Comparison of ENCODE assay signal across 17 mouse cellular contexts in the genomic region with DNA sequence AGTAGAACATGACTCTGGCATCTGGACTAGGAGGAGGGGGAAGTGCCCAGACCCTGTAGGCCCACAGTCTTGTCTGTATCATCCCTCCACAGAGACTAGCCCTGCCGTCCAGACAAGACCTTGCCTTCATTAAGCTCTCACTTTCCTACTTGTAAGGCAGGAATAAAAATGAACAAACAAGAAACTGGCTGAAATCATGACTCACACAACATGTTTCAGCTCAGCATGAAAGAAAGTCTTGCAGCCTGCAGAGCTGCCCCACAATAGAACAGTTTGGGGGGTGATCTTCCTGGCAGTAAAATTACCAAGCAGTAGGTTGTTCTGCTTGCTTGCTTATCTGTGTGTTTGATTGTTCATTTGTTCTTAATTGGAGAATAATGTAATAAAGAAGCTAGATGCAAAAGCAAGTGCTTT.
DNase-seq lines count a peak whose midpoint lies in the region; ATAC-seq and TF ChIP-seq lines count a peak whose summit lies in the region.
"Had no signal": no experiment of that assay in that cellular context is flagged by ENCODE, and none has a peak within 500 bp of the region (broad histone marks: within the 10 kb centered on the region; RNA-seq: fewer than 3 reads in every experiment).

No protein-coding gene starts in this region.

- WGBS in stomach, postnatal 0 days, result 55% methylated on average over 1 of the region's 1 CpGs
- WGBS in forebrain, postnatal 0 days, result 41% methylated on average over 1 of the region's 1 CpGs
- 53% methylated on average over 1 of the region's 1 CpGs for WGBS in hindbrain, postnatal 0 days

- H3K4me2 ChIP-seq in stomach, postnatal 0 days (replicated peaks; ENCODE audit: low read depth), result no peak overlapping the region
- no peak overlapping the region for H3K4me2 ChIP-seq in forebrain, postnatal 0 days (ENCODE audit: low read depth)
- no peak overlapping the region for H3K4me2 ChIP-seq in hindbrain, postnatal 0 days (ENCODE audit: low read depth, low read length)
- H3K4me2 ChIP-seq: heart, embryonic 15.5 days; hindbrain, embryonic 12.5 days; limb, embryonic 15.5 days; midbrain, embryonic 11.5 days had no signal

- H3K4me3 ChIP-seq in stomach, postnatal 0 days (ENCODE audit: low read depth, low read length), result no peak overlapping the region
- no peak overlapping the region for H3K4me3 ChIP-seq in forebrain, postnatal 0 days (ENCODE audit: low read depth, low read length)
- no peak overlapping the region for H3K4me3 ChIP-seq in hindbrain, postnatal 0 days (ENCODE audit: low read length)
- H3K4me3 ChIP-seq: heart, embryonic 15.5 days; hindbrain, embryonic 12.5 days; limb, embryonic 15.5 days had no signal

- H3K9ac ChIP-seq in stomach, postnatal 0 days (ENCODE audit: low read length), result no peak overlapping the region
- no peak overlapping the region for H3K9ac ChIP-seq in forebrain, postnatal 0 days
- H3K9ac ChIP-seq in hindbrain, postnatal 0 days (replicated peaks; ENCODE audit: low read length), result no peak overlapping the region
- H3K9ac ChIP-seq: heart, embryonic 15.5 days; hindbrain, embryonic 12.5 days; limb, embryonic 15.5 days had no signal

- no peak for TF ChIP-seq CTCF in stomach, postnatal 0 days (IDR thresholded peaks at IDR 0.05; ENCODE audit: low read depth)
- no peak for TF ChIP-seq CTCF in forebrain, postnatal 0 days (IDR thresholded peaks at IDR 0.05; ENCODE audit: low read depth)
- TF ChIP-seq CTCF in hindbrain, postnatal 0 days (IDR thresholded peaks at IDR 0.05; ENCODE audit: low read depth), result no peak

- peak overlapping the region; percentile 53 for H3K27ac ChIP-seq in stomach, postnatal 0 days (replicated peaks)
- no peak overlapping the region for H3K27ac ChIP-seq in forebrain, postnatal 0 days (ENCODE audit: low read depth, low read length)
- H3K27ac ChIP-seq in hindbrain, postnatal 0 days, result no peak overlapping the region
- H3K27ac ChIP-seq: heart, embryonic 15.5 days; hindbrain, embryonic 12.5 days; limb, embryonic 15.5 days had no signal

- no peak for DNase-seq in frontal cortex, postnatal 10 days (ENCODE audit: low spot score in 2 of 2)
- peak; percentile 46 to 59 for DNase-seq in right cerebral cortex, adult 2 months (ENCODE audit: low spot score in 2 of 2)
- DNase-seq in right cerebral cortex, postnatal 10 days (ENCODE audit: low spot score in 2 of 2), result no peak
- DNase-seq in fibroblast of lung, adult 2 months (ENCODE audit: low read depth), result peak; percentile 12
- DNase-seq in stomach, postnatal 0 days (ENCODE audit: low spot score), result no peak
- DNase-seq in forebrain, postnatal 0 days, result no peak
- no peak for DNase-seq in hindbrain, postnatal 0 days (ENCODE audit: low spot score)
- DNase-seq: adrenal gland, postnatal 14 days; kidney, adult 11 months; kidney, postnatal 14 days; lung, adult 18-20 months; lung, postnatal 36 days had no signal

- H3K36me3 ChIP-seq in stomach, postnatal 0 days (ENCODE audit: control insufficient read depth, insufficient read depth, low read length), result no peaks in the 10 kb centered on the region
- peaks cover 11% of the 10 kb centered on the region for H3K36me3 ChIP-seq in forebrain, postnatal 0 days (ENCODE audit: insufficient read depth)
- H3K36me3 ChIP-seq in hindbrain, postnatal 0 days (ENCODE audit: insufficient read depth, low read length), result no peaks in the 10 kb centered on the region
- H3K36me3 ChIP-seq: heart, embryonic 15.5 days; hindbrain, embryonic 12.5 days; limb, embryonic 15.5 days had no signal

- no peaks in the 10 kb centered on the region for H3K27me3 ChIP-seq in stomach, postnatal 0 days (ENCODE audit: control insufficient read depth, insufficient read depth, low read length)
- no peaks in the 10 kb centered on the region for H3K27me3 ChIP-seq in forebrain, postnatal 0 days (ENCODE audit: insufficient read depth, low read length)
- no peaks in the 10 kb centered on the region for H3K27me3 ChIP-seq in hindbrain, postnatal 0 days (ENCODE audit: insufficient read depth, low read length)
- H3K27me3 ChIP-seq: limb, embryonic 15.5 days had no signal

- no peaks in the 10 kb centered on the region for H3K9me3 ChIP-seq in stomach, postnatal 0 days (ENCODE audit: control insufficient read depth, low read length)
- H3K9me3 ChIP-seq in forebrain, postnatal 0 days (ENCODE audit: low read length), result no peaks in the 10 kb centered on the region
- no peaks in the 10 kb centered on the region for H3K9me3 ChIP-seq in hindbrain, postnatal 0 days (ENCODE audit: low read length)
- H3K9me3 ChIP-seq: heart, embryonic 15.5 days; hindbrain, embryonic 12.5 days; limb, embryonic 15.5 days had no signal

- H3K4me1 ChIP-seq in stomach, postnatal 0 days (replicated peaks; ENCODE audit: control insufficient read depth, insufficient read depth), result no peaks in the 10 kb centered on the region
- H3K4me1 ChIP-seq in forebrain, postnatal 0 days (ENCODE audit: insufficient read depth), result no peaks in the 10 kb centered on the region
- no peaks in the 10 kb centered on the region for H3K4me1 ChIP-seq in hindbrain, postnatal 0 days (ENCODE audit: insufficient read depth, low read length)
- H3K4me1 ChIP-seq: heart, embryonic 15.5 days; hindbrain, embryonic 12.5 days had no signal

- ATAC-seq in frontal cortex, adult (ENCODE audit: low TSS enrichment), result peak; percentile 39
- no peak for ATAC-seq in stomach, postnatal 0 days (ENCODE audit: low FRiP score, low TSS enrichment)
- no peak for ATAC-seq in forebrain, postnatal 0 days
- ATAC-seq in hindbrain, postnatal 0 days, result no peak

- TF ChIP-seq EP300 in stomach, postnatal 0 days (optimal IDR thresholded peaks at IDR 0.05), result no peak

Comparison
In these comparisons a context has a peak if more than half of its experiments do, and no peak if none do; other contexts are left out.
1. DNase-seq: peak in right cerebral cortex, adult 2 months (2 of 2) and fibroblast of lung, adult 2 months (single experiment); none in frontal cortex, postnatal 10 days (0 of 2), right cerebral cortex, postnatal 10 days (0 of 2), stomach, postnatal 0 days (single experiment), forebrain, postnatal 0 days (single experiment) and hindbrain, postnatal 0 days (single experiment).